Mouse (Mus musculus) cerebellum, adult 8-10 months (tissue): ENCODE measurements at regions not wholly inside any gene's neighbourhood (a gene's known extent, or its start where the extent isn't known, plus 50 kb on each side); places are given as distances from the start of the nearest gene placed in this dataset.

Source experiments
- DNase-seq: peaks from one replicate; pipeline ENCODE4 v3.0.0; 2022

- no peak for DNase-seq
These were observed 205.2 kb downstream of the Gm11077 start for GRCm38 (mm10) chr6:140934286-140934685.

- DNase-seq, result no peak
These were observed 208.9 kb downstream of the Gm11077 start for GRCm38 (mm10) chr6:140938025-140938424.

- DNase-seq, result no peak
These were observed 217.6 kb downstream of the Gm11077 start for GRCm38 (mm10) chr6:140946720-140947119.

GRCm38 (mm10) chr6:140950483-140950882 is 221.4 kb downstream of the Gm11077 start:
- DNase-seq, result no peak

- DNase-seq, result no peak
These were observed 224.2 kb downstream of the Gm11077 start for GRCm38 (mm10) chr6:140953256-140953655.

GRCm38 (mm10) chr6:140953721-140954120 is 224.6 kb downstream of the Gm11077 start:
- DNase-seq, result peak; percentile 37

- DNase-seq, result no peak
These were observed 226.9 kb downstream of the Gm11077 start for GRCm38 (mm10) chr6:140955751-140956521.

- DNase-seq, result no peak
These were observed 227.4 kb downstream of the Gm11077 start for GRCm38 (mm10) chr6:140956522-140956863.

GRCm38 (mm10) chr6:140961987-140962386 is 232.9 kb downstream of the Gm11077 start:
- DNase-seq, result peak; percentile 41

- DNase-seq, result peak; percentile 35
These were observed 233.5 kb downstream of the Gm11077 start for GRCm38 (mm10) chr6:140962563-140962962.

- no peak for DNase-seq
These were observed 244.6 kb downstream of the Gm11077 start for GRCm38 (mm10) chr6:140973732-140974131.

- DNase-seq, result no peak
These were observed 247.9 kb downstream of the Gm11077 start for GRCm38 (mm10) chr6:140976989-140977388.

- no peak for DNase-seq
These were observed 254.5 kb downstream of the Gm11077 start for GRCm38 (mm10) chr6:140983610-140984009.

GRCm38 (mm10) chr6:140984249-140984648 is 255.2 kb downstream of the Gm11077 start:
- no peak for DNase-seq

- DNase-seq, result peak; percentile 62
These were observed 255.2 kb upstream of the Pde3a start for GRCm38 (mm10) chr6:140993643-140994580.

- DNase-seq, result no peak
These were observed 253.5 kb upstream of the Pde3a start for GRCm38 (mm10) chr6:140995340-140996135.

- no peak for DNase-seq
These were observed 251.0 kb upstream of the Pde3a start for GRCm38 (mm10) chr6:140998069-140998468.

- DNase-seq, result no peak
These were observed 248.5 kb upstream of the Pde3a start for GRCm38 (mm10) chr6:141000552-141000951.

GRCm38 (mm10) chr6:141001306-141001705 is 247.8 kb upstream of the Pde3a start:
- DNase-seq, result no peak

- DNase-seq, result no peak
These were observed 233.9 kb upstream of the Pde3a start for GRCm38 (mm10) chr6:141015055-141015681.

GRCm38 (mm10) chr6:141023501-141023900 is 225.6 kb upstream of the Pde3a start:
- no peak for DNase-seq

GRCm38 (mm10) chr6:141027353-141027752 is 221.7 kb upstream of the Pde3a start:
- DNase-seq, result no peak

- DNase-seq, result no peak
These were observed 221.3 kb upstream of the Pde3a start for GRCm38 (mm10) chr6:141027787-141028186.
